Mouse (Mus musculus): ENCODE results near the gene Olfr1039.
A peak's percentile ranks its signal among the peaks of the same experiment; 100 is the strongest.
"Not testable (repeated sequence)": the region's sequence is repeated elsewhere in the genome, so short reads cannot be mapped to it uniquely, and the experiment has no call there.

Olfr1039 gene

DNA sequence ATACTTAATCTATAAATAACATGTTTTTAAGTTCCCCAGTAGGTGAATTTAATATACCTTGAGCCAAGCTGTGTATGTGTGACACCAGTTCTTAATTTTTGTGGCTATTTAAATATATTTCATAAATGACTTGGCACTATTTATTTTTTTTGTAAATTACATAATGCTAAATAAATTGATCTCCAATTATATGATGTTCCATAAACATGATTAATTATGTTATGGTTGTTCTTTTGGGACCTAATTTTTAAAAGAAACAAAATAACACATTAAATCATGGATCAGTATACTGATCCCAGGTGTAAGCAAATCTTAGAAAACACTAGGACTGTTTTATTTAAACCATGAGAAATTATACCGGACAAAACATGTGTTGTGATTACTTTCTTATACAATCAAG is at the start of gene Olfr1039:
Olfr1039 (minus strand) TSS at position 101 of the 400 bp plus-strand sequence.
- Histone ChIP-seq H3K36me3 (ENCODE audit: insufficient read depth, low read length) (no peaks in the 10 kb centered on the region), H3K4me3 (replicated peaks; ENCODE audit: low read length) (no peak within 1 kb of the TSS), H3K9me3 (ENCODE audit: low read length) (no peaks in the 10 kb centered on the region), H3K4me1 (replicated peaks; ENCODE audit: low read depth, low read length) (no peaks in the 10 kb centered on the region), H3K27me3 (ENCODE audit: insufficient read depth, low read length) (no peaks in the 10 kb centered on the region)
- TF ChIP-seq CTCF (conservative IDR thresholded peaks at IDR 0.05; ENCODE audit: low read length) (no peak), NANOG (IDR thresholded peaks at IDR 0.05; ENCODE audit: borderline replicate concordance, low read length) (no peak), POU5F1 (IDR thresholded peaks at IDR 0.05; ENCODE audit: borderline replicate concordance, low read length) (no peak)

DNA sequence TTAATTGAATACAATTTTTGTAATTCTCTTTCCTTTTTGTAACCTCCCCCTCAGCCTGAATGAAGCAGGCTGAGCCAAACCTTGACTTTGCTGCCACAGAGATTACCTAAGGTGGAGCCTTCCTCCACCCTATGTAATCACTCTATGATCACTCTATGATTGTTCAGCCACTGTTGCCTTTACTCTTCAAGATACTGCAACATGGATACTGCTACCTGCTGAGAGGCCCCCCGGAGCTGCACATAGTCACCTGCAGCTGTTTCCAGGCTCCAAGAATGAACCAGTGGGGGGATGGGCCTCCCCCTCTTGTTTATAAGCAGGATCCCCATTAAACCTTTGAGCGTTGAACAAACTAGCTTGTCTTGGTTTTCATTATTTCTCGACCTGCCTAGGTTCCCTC is 44.2 kb upstream of the Olfr1039 start:
- no peaks in the 10 kb centered on the region for H3K36me3 ChIP-seq (ENCODE audit: insufficient read depth, low read length)
- H3K4me1 ChIP-seq (replicated peaks; ENCODE audit: low read depth, low read length) = peaks cover 20% of the 10 kb centered on the region
- no peak for TF ChIP-seq CTCF (conservative IDR thresholded peaks at IDR 0.05; ENCODE audit: low read length)
- peak; percentile 74 for TF ChIP-seq NANOG (IDR thresholded peaks at IDR 0.05; ENCODE audit: borderline replicate concordance, low read length)
- no peaks in the 10 kb centered on the region for H3K27me3 ChIP-seq (ENCODE audit: insufficient read depth, low read length)
- no peaks in the 10 kb centered on the region for H3K9me3 ChIP-seq (ENCODE audit: low read length)
- H3K4me3 ChIP-seq (replicated peaks; ENCODE audit: low read length) = no peak overlapping the region

DNA sequence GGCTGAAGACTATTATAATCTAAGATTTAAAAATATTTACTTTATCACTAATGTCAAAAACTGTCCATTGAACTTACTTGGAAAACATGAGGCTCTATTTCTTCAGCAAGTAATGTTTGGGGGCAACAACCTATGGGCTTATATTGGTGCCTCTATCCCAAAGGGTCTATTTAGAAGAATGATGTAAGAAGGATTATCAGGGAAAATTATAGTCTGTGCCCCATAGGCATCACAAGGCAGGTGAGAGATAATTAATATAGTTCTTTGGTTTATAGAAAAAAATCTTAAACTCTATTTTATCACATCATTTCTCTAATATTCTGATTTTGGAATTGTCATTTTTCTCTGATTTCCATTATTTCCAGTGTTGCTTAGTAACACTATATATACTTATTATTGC is 42.0 kb upstream of the Olfr1039 start, which contains the start of gene Olfr1044:
Olfr1044 (minus strand) TSS at position 101 of the 400 bp plus-strand sequence.
- no peaks in the 10 kb centered on the region for H3K9me3 ChIP-seq (ENCODE audit: low read length)
- H3K27me3 ChIP-seq (ENCODE audit: insufficient read depth, low read length) = no peaks in the 10 kb centered on the region
- H3K4me1 ChIP-seq (replicated peaks; ENCODE audit: low read depth, low read length) = peaks cover 15% of the 10 kb centered on the region
- H3K36me3 ChIP-seq (ENCODE audit: insufficient read depth, low read length) = no peaks in the 10 kb centered on the region
- H3K4me3 ChIP-seq (replicated peaks; ENCODE audit: low read length) = no peak within 1 kb of the TSS
- TF ChIP-seq NANOG (IDR thresholded peaks at IDR 0.05; ENCODE audit: borderline replicate concordance, low read length) (no peak), CTCF (conservative IDR thresholded peaks at IDR 0.05; ENCODE audit: low read length) (no peak), POU5F1 (IDR thresholded peaks at IDR 0.05; ENCODE audit: borderline replicate concordance, low read length) (no peak)

- not testable (repeated sequence) for H3K27me3 ChIP-seq (ENCODE audit: insufficient read depth, low read length); H3K36me3 ChIP-seq (ENCODE audit: insufficient read depth, low read length); H3K4me3 ChIP-seq (replicated peaks; ENCODE audit: low read length); H3K9me3 ChIP-seq (ENCODE audit: low read length)
- peaks cover 15% of the 10 kb centered on the region for H3K4me1 ChIP-seq (replicated peaks; ENCODE audit: low read depth, low read length)
- TF ChIP-seq NANOG (IDR thresholded peaks at IDR 0.05; ENCODE audit: borderline replicate concordance, low read length) = 0 out of 2 replicates have a peak, but pooled peaks have one; percentile 16
Measured at GRCm38 (mm10) chr2:86175422-86175821, 39.7 kb upstream of the Olfr1039 start.

- Histone ChIP-seq H3K9me3 (ENCODE audit: low read length) (no peaks in the 10 kb centered on the region), H3K4me1 (replicated peaks; ENCODE audit: low read depth, low read length) (no peaks in the 10 kb centered on the region), H3K4me3 (replicated peaks; ENCODE audit: low read length) (no peak within 1 kb of the TSS), H3K27me3 (ENCODE audit: insufficient read depth, low read length) (no peaks in the 10 kb centered on the region), H3K36me3 (ENCODE audit: insufficient read depth, low read length) (no peaks in the 10 kb centered on the region)
- no peak for TF ChIP-seq CTCF (conservative IDR thresholded peaks at IDR 0.05; ENCODE audit: low read length)
- no peak for TF ChIP-seq POU5F1 (IDR thresholded peaks at IDR 0.05; ENCODE audit: borderline replicate concordance, low read length)
- TF ChIP-seq NANOG (IDR thresholded peaks at IDR 0.05; ENCODE audit: borderline replicate concordance, low read length) = no peak
Measured at GRCm38 (mm10) chr2:86167422-86167821, 31.7 kb upstream of the Olfr1039 start, which contains the start of gene Olfr1043. Gene Olfr1043 (minus strand): TSS chr2:86167522.

GRCm38 (mm10) chr2:86161738-86162137 is 26.0 kb upstream of the Olfr1039 start, which contains the start of gene Olfr1042:
Gene Olfr1042 (minus strand): TSS chr2:86161838.
- H3K4me3 ChIP-seq (replicated peaks; ENCODE audit: low read length) = no peak within 1 kb of the TSS
- no peaks in the 10 kb centered on the region for H3K4me1 ChIP-seq (replicated peaks; ENCODE audit: low read depth, low read length)
- TF ChIP-seq POU5F1 (IDR thresholded peaks at IDR 0.05; ENCODE audit: borderline replicate concordance, low read length) (no peak), CTCF (conservative IDR thresholded peaks at IDR 0.05; ENCODE audit: low read length) (no peak), NANOG (IDR thresholded peaks at IDR 0.05; ENCODE audit: borderline replicate concordance, low read length) (no peak)
- no peaks in the 10 kb centered on the region for H3K27me3 ChIP-seq (ENCODE audit: insufficient read depth, low read length)
- no peaks in the 10 kb centered on the region for H3K36me3 ChIP-seq (ENCODE audit: insufficient read depth, low read length)
- H3K9me3 ChIP-seq (ENCODE audit: low read length) = no peaks in the 10 kb centered on the region

DNA sequence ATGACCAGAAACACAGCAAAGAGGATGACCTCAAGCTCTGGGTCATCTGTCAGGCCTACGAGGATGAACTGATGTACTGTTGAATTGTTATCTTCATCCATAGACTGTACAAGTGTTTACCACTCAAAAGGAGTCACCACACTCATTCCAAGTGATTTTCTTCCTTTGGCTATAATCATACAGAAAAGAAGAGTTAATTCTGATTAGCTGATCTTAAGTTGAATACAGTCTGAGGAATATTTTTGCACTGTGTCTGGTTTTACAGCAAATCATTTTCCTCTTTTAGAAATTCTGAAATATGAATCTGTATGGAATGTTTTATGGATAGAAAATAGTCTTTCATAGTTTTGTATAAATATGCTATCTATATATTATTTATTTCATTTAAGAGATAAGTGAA is 10.9 kb upstream of the Olfr1039 start, which contains the start of gene Olfr1040:
Olfr1040 (minus strand) TSS at position 101 of the 400 bp plus-strand sequence.
- no peaks in the 10 kb centered on the region for H3K36me3 ChIP-seq (ENCODE audit: insufficient read depth, low read length)

GRCm38 (mm10) chr2:86087285-86087684 is 48.4 kb downstream of the Olfr1039 start, which contains the start of gene Olfr1037:
Gene Olfr1037 (minus strand): TSS chr2:86087385.
- Histone ChIP-seq H3K36me3 (ENCODE audit: insufficient read depth, low read length) (no peaks in the 10 kb centered on the region), H3K4me1 (replicated peaks; ENCODE audit: low read depth, low read length) (no peaks in the 10 kb centered on the region), H3K4me3 (replicated peaks; ENCODE audit: low read length) (no peak within 1 kb of the TSS), H3K9me3 (ENCODE audit: low read length) (no peaks in the 10 kb centered on the region), H3K27me3 (ENCODE audit: insufficient read depth, low read length) (no peaks in the 10 kb centered on the region)
- no peak for TF ChIP-seq CTCF (conservative IDR thresholded peaks at IDR 0.05; ENCODE audit: low read length)
- no peak for TF ChIP-seq NANOG (IDR thresholded peaks at IDR 0.05; ENCODE audit: borderline replicate concordance, low read length)
- TF ChIP-seq POU5F1 (IDR thresholded peaks at IDR 0.05; ENCODE audit: borderline replicate concordance, low read length) = no peak

More for the DNA sequence above, 10.9 kb upstream of the Olfr1039 start, which contains the start of gene Olfr1040:
- no peak for TF ChIP-seq POU5F1 (IDR thresholded peaks at IDR 0.05; ENCODE audit: borderline replicate concordance, low read length)
- no peak for TF ChIP-seq NANOG (IDR thresholded peaks at IDR 0.05; ENCODE audit: borderline replicate concordance, low read length)
- no peak for TF ChIP-seq CTCF (conservative IDR thresholded peaks at IDR 0.05; ENCODE audit: low read length)
- Histone ChIP-seq H3K9me3 (ENCODE audit: low read length) (0 out of 2 replicates have a peak, but pooled peaks cover 2% of the 10 kb centered on the region), H3K27me3 (ENCODE audit: insufficient read depth, low read length) (no peaks in the 10 kb centered on the region), H3K4me1 (replicated peaks; ENCODE audit: low read depth, low read length) (no peaks in the 10 kb centered on the region), H3K4me3 (replicated peaks; ENCODE audit: low read length) (no peak within 1 kb of the TSS)

- not testable (repeated sequence) for H3K36me3 ChIP-seq (ENCODE audit: insufficient read depth, low read length); H3K4me3 ChIP-seq (replicated peaks; ENCODE audit: low read length); H3K27me3 ChIP-seq (ENCODE audit: insufficient read depth, low read length); H3K9me3 ChIP-seq (ENCODE audit: low read length); H3K4me1 ChIP-seq (replicated peaks; ENCODE audit: low read depth, low read length)
Measured at GRCm38 (mm10) chr2:86080478-86080877, 55.2 kb downstream of the Olfr1039 start.
